Mouse (Mus musculus) lung, adult 2 months (tissue): ENCODE results near the gene Slmap.
"Not testable (repeated sequence)": the region's sequence is repeated elsewhere in the genome, so short reads cannot be mapped to it uniquely, and the experiment has no call there.

Experiments used
- CTCF ChIP-seq: fragments of 200-500 bp; IDR thresholded peaks from 2 replicates; pipeline ENCODE4 v1.5.1; 2011; ENCODE audit warnings: mild to moderate bottlenecking, low read length, control low read depth; ENCODE audit not compliant: insufficient read depth
- POLR2A ChIP-seq: fragments of 200-500 bp; IDR thresholded peaks from 2 replicates; pipeline ENCODE4 v1.6.1; 2011; ENCODE audit warnings: low read depth, mild to moderate bottlenecking, control low read depth, low read length, borderline replicate concordance; ENCODE audit errors: extremely low read depth

- TF ChIP-seq POLR2A, CTCF: not testable (repeated sequence)
Observed at GRCm38 (mm10) chr14:26388961-26389360, 145.8 kb downstream of the Slmap start.
